Mouse (Mus musculus): ENCODE results near the gene Oas1d.
A peak's percentile ranks its signal among the peaks of the same experiment; 100 is the strongest.
"Not testable (repeated sequence)": the region's sequence is repeated elsewhere in the genome, so short reads cannot be mapped to it uniquely, and the experiment has no call there.

The Oas1d gene

GRCm38 (mm10) chr5:120902056-120902455 is 12.3 kb upstream of the Oas1d start:
- no peak for DNase-seq (ENCODE audit: low spot score)

GRCm38 (mm10) chr5:120906791-120907733 is 7.3 kb upstream of the Oas1d start, which contains the start of gene Oas1a:
Gene Oas1a, minus strand, starts transcription at chr5:120907521.
- not testable (repeated sequence) for DNase-seq (ENCODE audit: low spot score)

- no peak for DNase-seq (ENCODE audit: low spot score)
These were observed 6.0 kb upstream of the Oas1d start for GRCm38 (mm10) chr5:120908196-120908920.

GRCm38 (mm10) chr5:120919156-120919935 is 5.0 kb downstream of the Oas1d start:
- DNase-seq (ENCODE audit: low spot score) = not testable (repeated sequence)

GRCm38 (mm10) chr5:120920296-120920695 is 6.0 kb downstream of the Oas1d start:
- DNase-seq (ENCODE audit: low spot score) = no peak

- DNase-seq (ENCODE audit: low spot score) = no peak
These were observed 9.6 kb downstream of the Oas1d start for GRCm38 (mm10) chr5:120923969-120924368.

- not testable (repeated sequence) for DNase-seq (ENCODE audit: low spot score)
These were observed 10.2 kb downstream of the Oas1d start for GRCm38 (mm10) chr5:120924520-120924919.

GRCm38 (mm10) chr5:120926311-120926710 is 12.0 kb downstream of the Oas1d start:
- not testable (repeated sequence) for DNase-seq (ENCODE audit: low spot score)

- no peak for DNase-seq (ENCODE audit: low spot score)
These were observed 12.7 kb downstream of the Oas1d start for GRCm38 (mm10) chr5:120927036-120927435.

GRCm38 (mm10) chr5:120933966-120934365 is 19.6 kb downstream of the Oas1d start:
- DNase-seq (ENCODE audit: low spot score) = no peak

- DNase-seq (ENCODE audit: low spot score) = no peak
These were observed 23.5 kb downstream of the Oas1d start for GRCm38 (mm10) chr5:120937841-120938240.

GRCm38 (mm10) chr5:120938586-120938985 is 24.2 kb downstream of the Oas1d start:
- no peak for DNase-seq (ENCODE audit: low spot score)

GRCm38 (mm10) chr5:120942076-120942475 is 27.7 kb downstream of the Oas1d start:
- DNase-seq (ENCODE audit: low spot score) = no peak

- DNase-seq (ENCODE audit: low spot score) = no peak
These were observed 38.0 kb downstream of the Oas1d start for GRCm38 (mm10) chr5:120952242-120952770.

GRCm38 (mm10) chr5:120953974-120954373 is 39.6 kb downstream of the Oas1d start:
- DNase-seq (ENCODE audit: low spot score) = peak; percentile 39

- no peak for DNase-seq (ENCODE audit: low spot score)
These were observed 46.7 kb downstream of the Oas1d start for GRCm38 (mm10) chr5:120961004-120961403.

GRCm38 (mm10) chr5:120966156-120966555 is 51.8 kb downstream of the Oas1d start:
- no peak for DNase-seq (ENCODE audit: low spot score)

GRCm38 (mm10) chr5:120966894-120967293 is 52.6 kb downstream of the Oas1d start:
- DNase-seq (ENCODE audit: low spot score) = no peak

- DNase-seq (ENCODE audit: low spot score) = no peak
These were observed 53.2 kb downstream of the Oas1d start for GRCm38 (mm10) chr5:120967355-120968133.

GRCm38 (mm10) chr5:120968134-120968532 is 53.8 kb downstream of the Oas1d start:
- no peak for DNase-seq (ENCODE audit: low spot score)

- DNase-seq (ENCODE audit: low spot score) = no peak
These were observed 54.5 kb downstream of the Oas1d start for GRCm38 (mm10) chr5:120968799-120969198.

Measured in c-Kit-positive CD71-positive TER-119-positive erythroid progenitor cells, embryonic 14.5 days (primary cell).